Mouse (Mus musculus) forebrain, embryonic 10.5 days (tissue): Measurements from ENCODE around the gene Mael. TPM values are rescaled to one million over a fixed set of nuclear protein-coding genes. Genes with fewer than 3 reads are reported as not detected.

Source experiments
- DNase-seq: peaks from one replicate; pipeline ENCODE4 v3.0.0-alpha.2; 2017; ENCODE audit warnings: low spot score; ENCODE audit errors: extremely low spot score
- H3K27ac ChIP-seq: fragments of 300-500 bp; sonication (generic); 2 replicates; pipeline ENCODE4 v1.5.1; 2016; ENCODE audit warnings: mild to moderate bottlenecking
- H3K27me3 ChIP-seq: fragments of 300-500 bp; sonication (generic); 2 replicates; pipeline ENCODE4 v1.6.1; 2016; ENCODE audit warnings: mild to moderate bottlenecking; ENCODE audit not compliant: poor library complexity, severe bottlenecking
- H3K36me3 ChIP-seq: fragments of 300-500 bp; sonication (generic); replicated peaks from 2 replicates; pipeline ENCODE4 v1.6.1; 2016; ENCODE audit warnings: mild to moderate bottlenecking, moderate library complexity
- H3K4me1 ChIP-seq: fragments of 300-500 bp; sonication (generic); 2 replicates; pipeline ENCODE4 v1.6.1; 2016
- H3K4me3 ChIP-seq: fragments of 300-500 bp; sonication (generic); 2 replicates; pipeline ENCODE4 v1.5.1; 2016; ENCODE audit warnings: mild to moderate bottlenecking, moderate library complexity
- H3K9me3 ChIP-seq: fragments of 300-500 bp; sonication (generic); 2 replicates; pipeline ENCODE4 v1.6.1; 2016; ENCODE audit warnings: mild to moderate bottlenecking, moderate library complexity
- WGBS: fragments of 180-500 bp; shearing (Covaris S2); methylation state at CpG from one replicate; pipeline ENCODE4 v1.1.7; 2016; 5-methylcytosine and 5-hydroxymethylcytosine counted together
- polyA plus RNA-seq: library from polyadenylated mRNA; unstranded; fragments of >200 nt; fragmentation: Nextera tagmentation; extraction: Ambion mirVana; gene quantifications from 2 replicates; pipeline ENCODE4 v1.2.1, GENCODE M21; 2016

The Mael gene
- polyA plus RNA-seq, 1 experiment from 2014 or later: not detected

- no peaks in the 10 kb centered on the region for H3K36me3 ChIP-seq
- H3K9me3 ChIP-seq: no peaks in the 10 kb centered on the region
- H3K27ac ChIP-seq: no peak overlapping the region
- DNase-seq: peak; percentile 81
- H3K4me1 ChIP-seq: peaks cover 28% of the 10 kb centered on the region
- H3K4me3 ChIP-seq: peak overlapping the region; percentile 35
- WGBS: 19% methylated on average over 24 of the region's 24 CpGs
- peaks cover 18% of the 10 kb centered on the region for H3K27me3 ChIP-seq
Measured at GRCm38 (mm10) chr1:166160569-166161445, 77.7 kb downstream of the Mael start.

GRCm38 (mm10) chr1:166160111-166160510 is 78.4 kb downstream of the Mael start:
- 48% methylated on average over 5 of the region's 5 CpGs for WGBS
- DNase-seq: no peak
- Histone ChIP-seq H3K4me3 (peak overlapping the region; percentile 35), H3K27ac (no peak overlapping the region), H3K4me1 (peaks cover 27% of the 10 kb centered on the region), H3K27me3 (peaks cover 25% of the 10 kb centered on the region), H3K9me3 (no peaks in the 10 kb centered on the region), H3K36me3 (no peaks in the 10 kb centered on the region)

GRCm38 (mm10) chr1:166158664-166159063 is 79.9 kb downstream of the Mael start:
- 73% methylated on average over 9 of the region's 9 CpGs for WGBS
- H3K27ac ChIP-seq: no peak overlapping the region
- H3K36me3 ChIP-seq: no peaks in the 10 kb centered on the region
- no peak for DNase-seq
- H3K9me3 ChIP-seq: no peaks in the 10 kb centered on the region
- H3K4me3 ChIP-seq: no peak overlapping the region
- H3K27me3 ChIP-seq: peaks cover 33% of the 10 kb centered on the region
- H3K4me1 ChIP-seq: peaks cover 15% of the 10 kb centered on the region

- Histone ChIP-seq H3K27ac (no peak overlapping the region), H3K4me3 (no peak overlapping the region), H3K9me3 (no peaks in the 10 kb centered on the region), H3K4me1 (peaks cover 22% of the 10 kb centered on the region), H3K27me3 (peaks cover 37% of the 10 kb centered on the region), H3K36me3 (no peaks in the 10 kb centered on the region)
- no peak for DNase-seq
- 91% methylated on average over 12 of the region's 12 CpGs for WGBS
Measured at GRCm38 (mm10) chr1:166157712-166158111, 80.8 kb downstream of the Mael start.

GRCm38 (mm10) chr1:166155113-166155494 is 83.4 kb downstream of the Mael start:
- no peak overlapping the region for H3K4me3 ChIP-seq
- 63% methylated on average over 10 of the region's 10 CpGs for WGBS

GRCm38 (mm10) chr1:166154162-166155112 is 84.1 kb downstream of the Mael start:
- Histone ChIP-seq H3K27me3 (peaks cover 29% of the 10 kb centered on the region), H3K27ac (no peak overlapping the region), H3K9me3 (no peaks in the 10 kb centered on the region), H3K36me3 (no peaks in the 10 kb centered on the region), H3K4me3 (peak overlapping the region; percentile 22; the same call in 1 of the 2 replicates), H3K4me1 (peaks cover 12% of the 10 kb centered on the region; the same call in 1 of the 2 replicates)
- peak; percentile 80 for DNase-seq
- 23% methylated on average over 29 of the region's 29 CpGs for WGBS

More at GRCm38 (mm10) chr1:166155113-166155494, 83.4 kb downstream of the Mael start:
- peaks cover 35% of the 10 kb centered on the region for H3K27me3 ChIP-seq
- no peak for DNase-seq
- no peak overlapping the region for H3K27ac ChIP-seq
- no peaks in the 10 kb centered on the region for H3K36me3 ChIP-seq
- no peaks in the 10 kb centered on the region for H3K9me3 ChIP-seq
- H3K4me1 ChIP-seq: peaks cover 15% of the 10 kb centered on the region

GRCm38 (mm10) chr1:166153351-166154120 is 85.0 kb downstream of the Mael start:
- Histone ChIP-seq H3K9me3 (no peaks in the 10 kb centered on the region), H3K4me1 (peaks cover 12% of the 10 kb centered on the region; the same call in 1 of the 2 replicates), H3K36me3 (no peaks in the 10 kb centered on the region), H3K4me3 (peak overlapping the region; percentile 10; the same call in 1 of the 2 replicates), H3K27ac (no peak overlapping the region), H3K27me3 (peaks cover 22% of the 10 kb centered on the region)
- peak; percentile 86 for DNase-seq
- 15% methylated on average over 18 of the region's 18 CpGs for WGBS

GRCm38 (mm10) chr1:166152034-166152433 is 86.5 kb downstream of the Mael start:
- Histone ChIP-seq H3K4me1 (peaks cover 12% of the 10 kb centered on the region; the same call in 1 of the 2 replicates), H3K9me3 (no peaks in the 10 kb centered on the region), H3K36me3 (no peaks in the 10 kb centered on the region), H3K27ac (no peak overlapping the region), H3K4me3 (no peak overlapping the region), H3K27me3 (peaks cover 22% of the 10 kb centered on the region)
- 93% methylated on average over 10 of the region's 10 CpGs for WGBS
- no peak for DNase-seq

GRCm38 (mm10) chr1:166151341-166151740 is 87.2 kb downstream of the Mael start:
- no peaks in the 10 kb centered on the region for H3K36me3 ChIP-seq
- H3K4me3 ChIP-seq: no peak overlapping the region
- no peak overlapping the region for H3K27ac ChIP-seq
- no peaks in the 10 kb centered on the region for H3K9me3 ChIP-seq
- peaks cover 22% of the 10 kb centered on the region for H3K27me3 ChIP-seq
- 81% methylated on average over 11 of the region's 11 CpGs for WGBS
- H3K4me1 ChIP-seq: peaks cover 12% of the 10 kb centered on the region; the same call in 1 of the 2 replicates
- no peak for DNase-seq

Other genes starting within 250 kb of the Mael start
- gene Pou2f1, start 236.1 kb downstream of the Mael start, polyA plus RNA-seq: 23.6 and 25.4 TPM in 2 replicates
- gene Dusp27, start 110.8 kb downstream of the Mael start, polyA plus RNA-seq: 1.5 and 1.9 TPM in 2 replicates
- gene Gpa33, start 108.5 kb downstream of the Mael start, polyA plus RNA-seq: 0.17 TPM in 1 of 2 replicates, not detected in the other
- 7.7 and 8.3 TPM in 2 replicates for gene Ildr2, start 15.4 kb upstream of the Mael start, polyA plus RNA-seq
- gene Tada1, start 140.3 kb upstream of the Mael start, polyA plus RNA-seq: 66.8 and 69.4 TPM in 2 replicates
- 30.5 and 31.0 TPM in 2 replicates for gene Pogk, start 171.1 kb upstream of the Mael start, polyA plus RNA-seq